Mouse (Mus musculus) intestine, postnatal 0 days (tissue): Measurements from ENCODE around the gene Rnaseh2a. TPM values are rescaled to one million over a fixed set of nuclear protein-coding genes. Genes with fewer than 3 reads are reported as not detected.
A peak's percentile ranks its signal among the peaks of the same experiment; 100 is the strongest.

Experiments used
- ATAC-seq: fragments of 200-750 bp; cut with Nextera tagmentation; 2 replicates; pipeline ENCODE4 v1.8.0; 2017; ENCODE audit warnings: mild to moderate bottlenecking, moderate TSS enrichment, moderate library complexity
- H3K27ac ChIP-seq: fragments of 300-500 bp; sonication (generic); 2 replicates; pipeline ENCODE4 v1.5.1; 2014; ENCODE audit warnings: mild to moderate bottlenecking, low read depth, low read length, moderate library complexity
- H3K27me3 ChIP-seq: fragments of 300-500 bp; sonication (generic); replicated peaks from 2 replicates; pipeline ENCODE4 v1.6.1; 2014; ENCODE audit warnings: low read length, mixed read lengths; ENCODE audit not compliant: control insufficient read depth, insufficient read depth
- H3K36me3 ChIP-seq: fragments of 300-500 bp; sonication (generic); 2 replicates; pipeline ENCODE4 v1.6.1; 2014; ENCODE audit warnings: mild to moderate bottlenecking, moderate library complexity; ENCODE audit not compliant: control insufficient read depth, insufficient read depth
- H3K4me1 ChIP-seq: fragments of 300-500 bp; sonication (generic); replicated peaks from 2 replicates; pipeline ENCODE4 v1.6.1; 2014; ENCODE audit warnings: antibody characterized with exemption, low read length, mixed read lengths; ENCODE audit not compliant: control insufficient read depth, insufficient read depth
- H3K4me2 ChIP-seq: fragments of 300-500 bp; sonication (generic); replicated peaks from 2 replicates; pipeline ENCODE4 v1.6.1; 2014; ENCODE audit warnings: low read depth, mild to moderate bottlenecking, moderate library complexity
- H3K4me3 ChIP-seq: fragments of 300-500 bp; sonication (generic); 2 replicates; pipeline ENCODE4 v1.5.1; 2014; ENCODE audit warnings: low read depth, low read length
- H3K9ac ChIP-seq: fragments of 300-500 bp; sonication (generic); 2 replicates; pipeline ENCODE4 v1.6.1; 2014; ENCODE audit warnings: mild to moderate bottlenecking, low read depth, low read length
- H3K9me3 ChIP-seq: fragments of 300-500 bp; sonication (generic); 2 replicates; pipeline ENCODE4 v1.6.1; 2016; ENCODE audit warnings: mixed run types; ENCODE audit not compliant: control insufficient read depth
- CTCF ChIP-seq: sonication (generic); IDR thresholded peaks from 2 replicates; pipeline ENCODE4 v1.5.1; 2016; ENCODE audit warnings: low read depth, mild to moderate bottlenecking, control low read depth, antibody characterized with exemption, moderate library complexity
- WGBS: fragments of 180-500 bp; shearing (Covaris S2); extraction: QIAGEN DNeasy Blood & Tissue Kit; methylation state at CpG from one replicate; pipeline ENCODE4 v1.1.7; 2014; 5-methylcytosine and 5-hydroxymethylcytosine counted together
- polyA plus RNA-seq: library from polyadenylated mRNA; unstranded; fragments of >200 nt; fragmentation: Nextera tagmentation; extraction: Ambion mirVana; gene quantifications from 2 replicates; pipeline ENCODE4 v1.2.1, GENCODE M21; 2015

Gene Rnaseh2a
- polyA plus RNA-seq, 1 experiment from 2014 or later: 53.2 TPM

- ATAC-seq: no peak
- H3K4me1 ChIP-seq: no peaks in the 10 kb centered on the region
- H3K27ac ChIP-seq: no peak overlapping the region
- no peak overlapping the region for H3K4me3 ChIP-seq
- H3K27me3 ChIP-seq: peaks cover 31% of the 10 kb centered on the region
- H3K9me3 ChIP-seq: no peaks in the 10 kb centered on the region
- TF ChIP-seq CTCF: peak; percentile 72
- no peak overlapping the region for H3K4me2 ChIP-seq
- no peak overlapping the region for H3K9ac ChIP-seq
- H3K36me3 ChIP-seq: peaks cover 3% of the 10 kb centered on the region; the same call in 1 of the 2 replicates
- WGBS: 16% methylated on average over 25 of the region's 25 CpGs
These were observed 38.1 kb upstream of the Rnaseh2a start for GRCm38 (mm10) chr8:85007686-85008085.

DNA sequence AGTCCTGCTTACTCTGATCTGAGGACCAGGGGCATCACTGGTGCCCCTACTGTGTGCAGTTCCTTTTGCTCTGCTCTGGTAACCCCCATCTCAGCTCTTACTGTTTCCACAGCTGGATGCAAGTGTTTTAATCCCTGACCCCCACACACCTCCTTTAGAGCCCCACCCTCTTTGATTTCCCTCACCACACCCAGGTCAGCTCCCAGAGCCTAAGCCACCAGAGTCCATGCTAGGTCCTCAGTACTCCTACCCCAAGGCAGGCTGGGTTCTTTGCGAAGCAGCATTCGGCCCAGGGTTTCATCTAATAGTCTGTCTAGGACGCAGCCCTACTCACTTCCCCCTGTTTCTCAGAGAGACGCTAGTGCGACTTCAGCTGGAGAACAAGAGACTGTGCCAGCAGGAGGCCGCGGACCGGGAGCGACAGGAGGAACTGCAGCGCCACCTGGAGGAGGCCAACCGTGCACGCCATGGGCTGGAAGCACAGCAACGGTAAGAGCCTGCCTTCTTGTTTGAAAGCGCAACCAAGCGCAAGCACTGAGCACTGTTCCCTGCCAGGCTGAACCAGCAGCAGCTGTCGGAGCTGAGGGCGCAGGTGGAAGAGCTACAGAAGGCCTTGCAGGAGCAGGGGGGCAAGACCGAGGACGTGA lies 28.2 kb upstream of the Rnaseh2a start:
- TF ChIP-seq CTCF: peak; percentile 98
- H3K36me3 ChIP-seq: peaks cover 34% of the 10 kb centered on the region
- peak; percentile 55 for ATAC-seq
- WGBS: 14% methylated on average over 19 of the region's 19 CpGs
- no peaks in the 10 kb centered on the region for H3K9me3 ChIP-seq
- H3K4me1 ChIP-seq: no peaks in the 10 kb centered on the region
- no peak overlapping the region for H3K9ac ChIP-seq
- no peak overlapping the region; the same call in 1 of the 2 replicates for H3K27ac ChIP-seq
- H3K27me3 ChIP-seq: no peaks in the 10 kb centered on the region
- H3K4me2 ChIP-seq: no peak overlapping the region
- no peak overlapping the region for H3K4me3 ChIP-seq

- Histone ChIP-seq H3K4me2 (no peak overlapping the region), H3K4me1 (no peaks in the 10 kb centered on the region), H3K9me3 (no peaks in the 10 kb centered on the region), H3K4me3 (no peak overlapping the region), H3K36me3 (peaks cover 31% of the 10 kb centered on the region), H3K27me3 (no peaks in the 10 kb centered on the region), H3K27ac (no peak overlapping the region), H3K9ac (no peak overlapping the region)
- 89% methylated on average over 5 of the region's 5 CpGs for WGBS
- no peak for ATAC-seq
- no peak for TF ChIP-seq CTCF
These were observed 27.4 kb upstream of the Rnaseh2a start for GRCm38 (mm10) chr8:84996978-84997377.

GRCm38 (mm10) chr8:84995680-84996079 lies 26.1 kb upstream of the Rnaseh2a start:
- H3K9ac ChIP-seq: no peak overlapping the region
- H3K4me3 ChIP-seq: no peak overlapping the region
- no peak overlapping the region for H3K27ac ChIP-seq
- no peaks in the 10 kb centered on the region for H3K27me3 ChIP-seq
- TF ChIP-seq CTCF: no peak
- no peak for ATAC-seq
- H3K36me3 ChIP-seq: peaks cover 31% of the 10 kb centered on the region; the same call in 1 of the 2 replicates
- no peaks in the 10 kb centered on the region for H3K4me1 ChIP-seq
- WGBS: 49% methylated on average over 25 of the region's 25 CpGs
- H3K9me3 ChIP-seq: no peaks in the 10 kb centered on the region
- H3K4me2 ChIP-seq: no peak overlapping the region

GRCm38 (mm10) chr8:84994375-84994774 lies 24.8 kb upstream of the Rnaseh2a start:
- Histone ChIP-seq H3K27me3 (no peaks in the 10 kb centered on the region), H3K36me3 (peaks cover 31% of the 10 kb centered on the region; the same call in 1 of the 2 replicates), H3K4me3 (no peak overlapping the region), H3K27ac (no peak overlapping the region), H3K4me1 (no peaks in the 10 kb centered on the region), H3K4me2 (peak overlapping the region; percentile 30), H3K9ac (no peak overlapping the region), H3K9me3 (no peaks in the 10 kb centered on the region)
- no peak for TF ChIP-seq CTCF
- ATAC-seq: no peak
- WGBS: 54% methylated on average over 9 of the region's 9 CpGs

- Histone ChIP-seq H3K4me1 (0 out of 2 replicates have a peak, but pooled peaks cover 4% of the 10 kb centered on the region), H3K4me2 (peak overlapping the region; percentile 68), H3K9me3 (no peaks in the 10 kb centered on the region), H3K9ac (peak overlapping the region; percentile 38; the same call in 1 of the 2 replicates), H3K4me3 (peak overlapping the region; percentile 40), H3K36me3 (peaks cover 16% of the 10 kb centered on the region; the same call in 1 of the 2 replicates), H3K27me3 (no peaks in the 10 kb centered on the region), H3K27ac (peak overlapping the region; percentile 89)
- TF ChIP-seq CTCF: no peak
- peak; percentile 81 for ATAC-seq
- under 1% methylated on average over 15 of the region's 15 CpGs for WGBS
These were observed 21.3 kb upstream of the Rnaseh2a start for GRCm38 (mm10) chr8:84990836-84991235.
